Mouse (Mus musculus): ENCODE data around the gene Zfhx3. TPM values are rescaled to one million over a fixed set of nuclear protein-coding genes. Genes with fewer than 3 reads are reported as not detected.
A peak's percentile ranks its signal among the peaks of the same experiment; 100 is the strongest.

The Zfhx3 gene
- total and polyA plus RNA-seq, 3 experiments, result 0.23 to 2.5 TPM; not detected in 1

DNA sequence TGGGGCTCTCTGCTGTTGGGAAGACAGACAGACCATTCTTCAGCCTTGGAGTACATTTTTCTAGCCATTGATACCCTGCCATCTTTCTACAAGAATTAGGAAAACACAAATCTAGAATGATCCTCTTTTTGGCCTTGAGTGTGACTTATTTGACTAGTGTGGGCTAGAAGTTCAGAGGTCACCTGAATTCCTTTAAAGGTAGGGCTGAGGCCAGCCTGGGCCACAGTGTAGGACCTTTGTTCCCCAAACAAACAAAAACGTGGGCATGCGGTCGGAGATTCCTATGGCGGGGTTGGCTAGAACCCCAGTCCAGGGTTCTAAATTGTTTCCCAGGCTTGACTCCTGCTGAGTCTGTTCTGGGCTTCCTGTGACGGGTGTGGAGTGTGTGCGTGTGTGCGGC is 970.6 kb downstream of the Zfhx3 start:
- no peaks in the 10 kb centered on the region for H3K27me3 ChIP-seq (ENCODE audit: control insufficient read depth in 1 of 2, insufficient read depth in 2 of 2, low read length in 2 of 2)
- H3K4me3 ChIP-seq (ENCODE audit: control insufficient read depth in 1 of 2, insufficient read depth in 1 of 2, low read depth in 2 of 2, low read length in 2 of 2), result no peak overlapping the region
- H3K36me3 ChIP-seq (ENCODE audit: control insufficient read depth in 1 of 2, insufficient read depth in 2 of 2, low read length in 2 of 2), result peaks cover 0 to 12% of the 10 kb centered on the region in 2 experiments; a peak in 2 of 4 replicates
- H3K4me1 ChIP-seq (ENCODE audit: control insufficient read depth in 1 of 2, insufficient read depth in 2 of 2, low read length in 2 of 2), result peaks cover 0 to 13% of the 10 kb centered on the region in 2 experiments; a peak in 3 of 4 replicates
- TF ChIP-seq MAFK (IDR thresholded peaks at IDR 0.05; ENCODE audit: borderline replicate concordance, low read depth, low read length), result no peak
- no peak for TF ChIP-seq GABPA (IDR thresholded peaks at IDR 0.05; ENCODE audit: low read depth, low read length)
- no peak for TF ChIP-seq USF1 (IDR thresholded peaks at IDR 0.05; ENCODE audit: low read depth, low read length)
- no peak for TF ChIP-seq MAX (IDR thresholded peaks at IDR 0.05; ENCODE audit: low read length)
- no peak for TF ChIP-seq UBTF (IDR thresholded peaks at IDR 0.05; ENCODE audit: borderline replicate concordance, insufficient read depth, low read depth, low read length)
- TF ChIP-seq POLR2AphosphoS5 (IDR thresholded peaks at IDR 0.05; ENCODE audit: borderline replicate concordance, low read depth, low read length), result no peak
- no peak for TF ChIP-seq EP300 (IDR thresholded peaks at IDR 0.05; ENCODE audit: low read depth in 1 of 2, low read length in 2 of 2)
- no peak overlapping the region for H3K9ac ChIP-seq (ENCODE audit: control insufficient read depth, low read depth, low read length, poor library complexity, severe bottlenecking)
- H3K9me3 ChIP-seq (replicated peaks; ENCODE audit: insufficient read depth, low read length), result no peaks in the 10 kb centered on the region
- no peak for DNase-seq (ENCODE audit: low read depth, low spot score)
- no peaks in the 10 kb centered on the region; the same call in 1 of the 2 replicates for H3K79me2 ChIP-seq (ENCODE audit: control insufficient read depth, insufficient read depth, low read length, poor library complexity)
- H3K27ac ChIP-seq (ENCODE audit: control insufficient read depth, low read depth, low read length), result no peak overlapping the region

DNA sequence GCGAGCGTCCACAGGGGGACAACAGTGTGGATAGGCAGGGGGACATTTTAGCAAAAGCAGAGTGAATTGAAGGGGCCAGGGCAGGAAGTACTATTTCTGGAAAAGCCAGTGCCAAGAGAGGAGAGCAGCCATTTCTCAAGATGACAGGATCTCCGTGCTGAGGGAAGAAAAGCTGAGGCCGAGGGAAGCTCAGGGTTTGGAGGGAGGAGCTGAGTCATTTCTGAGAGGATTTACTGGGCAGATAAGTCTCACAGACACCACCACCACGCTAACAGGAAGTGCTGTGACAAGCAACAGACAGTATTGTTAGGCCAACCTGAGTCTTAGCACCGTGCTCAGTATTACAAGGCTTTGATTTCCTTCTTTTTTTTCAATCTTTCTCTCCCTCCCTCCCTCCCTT is 973.0 kb downstream of the Zfhx3 start:
- no peaks in the 10 kb centered on the region for H3K9me3 ChIP-seq (replicated peaks; ENCODE audit: insufficient read depth, low read length)
- peak overlapping the region; percentile 74 for H3K27ac ChIP-seq (ENCODE audit: control insufficient read depth, low read depth, low read length)
- H3K79me2 ChIP-seq (ENCODE audit: control insufficient read depth, insufficient read depth, low read length, poor library complexity), result no peaks in the 10 kb centered on the region; the same call in 1 of the 2 replicates
- TF ChIP-seq JUND (IDR thresholded peaks at IDR 0.05; ENCODE audit: low read depth, low read length) (no peak), E2F4 (IDR thresholded peaks at IDR 0.05; ENCODE audit: borderline replicate concordance, low read depth, low read length) (no peak), HCFC1 (IDR thresholded peaks at IDR 0.05; ENCODE audit: low read depth, low read length) (peak; percentile 36; the same call in 1 of the 2 replicates), MAX (IDR thresholded peaks at IDR 0.05; ENCODE audit: low read length) (peak; percentile 41; the same call in 1 of the 2 replicates), KAT2A (conservative IDR thresholded peaks at IDR 0.05; ENCODE audit: low read depth, low read length) (no peak), RCOR1 (IDR thresholded peaks at IDR 0.05; ENCODE audit: low read depth, low read length) (peak; percentile 92), USF1 (IDR thresholded peaks at IDR 0.05; ENCODE audit: low read depth, low read length) (no peak), ZMIZ1 (IDR thresholded peaks at IDR 0.05; ENCODE audit: low read depth, low read length) (no peak), ETS1 (IDR thresholded peaks at IDR 0.05; ENCODE audit: low read depth, low read length) (peak; percentile 69), POLR2AphosphoS5 (IDR thresholded peaks at IDR 0.05; ENCODE audit: borderline replicate concordance, low read depth, low read length) (no peak), ZNF384 (IDR thresholded peaks at IDR 0.05; ENCODE audit: low read depth, low read length) (peak; percentile 57), ZC3H11A (IDR thresholded peaks at IDR 0.05; ENCODE audit: low read depth, low read length) (no peak), CHD1 (IDR thresholded peaks at IDR 0.05; ENCODE audit: low read depth, low read length) (no peak), GATA1 (IDR thresholded peaks at IDR 0.05; ENCODE audit: low read depth, low read length) (peak; percentile 83), SMC3 (IDR thresholded peaks at IDR 0.05; ENCODE audit: low read depth, low read length) (peak; percentile 13; the same call in 1 of the 2 replicates), POLR2AphosphoS2 (IDR thresholded peaks at IDR 0.05; ENCODE audit: low read length) (no peak), USF2 (IDR thresholded peaks at IDR 0.05; ENCODE audit: borderline replicate concordance in 1 of 2, insufficient read depth in 1 of 2, low read depth in 1 of 2, low read length in 2 of 2) (no peak), RAD21 (IDR thresholded peaks at IDR 0.05; ENCODE audit: low read depth, low read length) (peak; percentile 10), EP300 (IDR thresholded peaks at IDR 0.05; ENCODE audit: low read depth in 1 of 2, low read length in 2 of 2) (peak; percentile 63 to 73), POLR2A (IDR thresholded peaks at IDR 0.05; ENCODE audit: control insufficient read depth in 1 of 2, insufficient read depth in 1 of 2, low read depth in 1 of 2, low read length in 2 of 2, poor library complexity in 1 of 2) (0 out of 4 replicates have a peak, but pooled peaks of 1 of the 2 experiments have one; percentile 27), ELF1 (IDR thresholded peaks at IDR 0.05; ENCODE audit: low read depth, low read length) (peak; percentile 88), MXI1 (IDR thresholded peaks at IDR 0.05; ENCODE audit: low read depth, low read length) (peak; percentile 52; the same call in 1 of the 2 replicates), MAZ (IDR thresholded peaks at IDR 0.05; ENCODE audit: low read depth, low read length) (no peak), MYB (IDR thresholded peaks at IDR 0.05; ENCODE audit: low read depth, low read length) (no peak), BHLHE40 (IDR thresholded peaks at IDR 0.05; ENCODE audit: borderline replicate concordance, low read depth, low read length) (no peak), UBTF (IDR thresholded peaks at IDR 0.05; ENCODE audit: borderline replicate concordance, insufficient read depth, low read depth, low read length) (no peak), MYC (IDR thresholded peaks at IDR 0.05; ENCODE audit: low read depth, low read length) (peak; percentile 73; the same call in 1 of the 2 replicates), TAL1 (IDR thresholded peaks at IDR 0.05; ENCODE audit: low read length) (peak; percentile 18; the same call in 1 of the 2 replicates)

More for the DNA sequence above, 973.0 kb downstream of the Zfhx3 start:
- Histone ChIP-seq H3K36me3 (ENCODE audit: control insufficient read depth in 1 of 2, insufficient read depth in 2 of 2, low read length in 2 of 2) (peaks cover 0 to 14% of the 10 kb centered on the region in 2 experiments; a peak in 2 of 4 replicates), H3K27me3 (ENCODE audit: control insufficient read depth in 1 of 2, insufficient read depth in 2 of 2, low read length in 2 of 2) (no peaks in the 10 kb centered on the region), H3K4me3 (ENCODE audit: control insufficient read depth in 1 of 2, insufficient read depth in 1 of 2, low read depth in 2 of 2, low read length in 2 of 2) (peak overlapping the region; percentile 30 to 39; a peak in 3 of 4 replicates), H3K9ac (ENCODE audit: control insufficient read depth, low read depth, low read length, poor library complexity, severe bottlenecking) (peak overlapping the region; percentile 26), H3K4me1 (ENCODE audit: control insufficient read depth in 1 of 2, insufficient read depth in 2 of 2, low read length in 2 of 2) (peaks cover 0 to 19% of the 10 kb centered on the region in 2 experiments; a peak in 3 of 4 replicates)
- peak; percentile 91 for DNase-seq (ENCODE audit: low read depth, low spot score)

Data from MEL (cell line).